Mouse (Mus musculus): ENCODE results near the gene Gm5662. TPM values are rescaled to one million over a fixed set of nuclear protein-coding genes. Genes with fewer than 3 reads are reported as not detected.

The Gm5662 gene
- polyA plus RNA-seq, 1 experiment = not detected

Other genes starting within 250 kb of the Gm5662 start
- gene Gm2056, start 247.5 kb downstream of the Gm5662 start, polyA plus RNA-seq (2012; rRNA removed) = not detected in 2 replicates
- gene Gm16368, start 190.8 kb downstream of the Gm5662 start, polyA plus RNA-seq (2012; rRNA removed) = not detected in 2 replicates
- not detected in 2 replicates for gene Gm10436, start 92.4 kb downstream of the Gm5662 start, polyA plus RNA-seq (2012; rRNA removed)
- not detected in 2 replicates for gene Gm8332, start 24.4 kb downstream of the Gm5662 start, polyA plus RNA-seq (2012; rRNA removed)
- not detected in 2 replicates for gene Gm5039, start 49.5 kb upstream of the Gm5662 start, polyA plus RNA-seq (2012; rRNA removed)
- gene Adck1, start 86.1 kb upstream of the Gm5662 start, polyA plus RNA-seq (2012; rRNA removed) = 33.2 and 37.8 TPM in 2 replicates

Data from kidney, adult 2 months (tissue).